Mouse (Mus musculus): ENCODE results near the gene Ccdc63. TPM values are rescaled to one million over a fixed set of nuclear protein-coding genes. Genes with fewer than 3 reads are reported as not detected.
"Not testable (repeated sequence)": the region's sequence is repeated elsewhere in the genome, so short reads cannot be mapped to it uniquely, and the experiment has no call there.

Ccdc63 gene
- polyA plus RNA-seq (2011; ENCODE audit: insufficient read depth, insufficient read length, low replicate concordance, missing spikeins), result 4.5 and 8.2 TPM in 2 replicates

DNA sequence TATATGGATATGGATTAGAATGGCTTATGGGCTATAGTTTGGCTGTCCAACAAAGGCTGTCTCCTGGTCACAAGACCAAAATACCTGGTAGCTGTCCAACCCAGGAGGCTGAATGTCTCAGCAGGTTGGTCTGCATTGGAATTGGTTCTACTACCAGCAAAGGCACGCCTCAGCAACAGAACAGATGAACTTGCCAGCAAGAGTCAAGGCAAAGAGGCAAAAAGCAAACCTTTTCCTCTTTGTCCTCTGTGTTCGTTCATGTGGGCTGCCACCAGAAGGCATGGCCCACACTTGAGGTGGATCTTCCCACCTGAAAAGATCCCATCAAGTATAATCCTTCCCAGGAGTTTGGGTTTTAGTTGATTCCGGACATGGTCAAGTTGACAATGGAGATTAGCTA lies at the start of gene Ccdc63:
Ccdc63 (minus strand) TSS at position 101 of the 400 bp plus-strand sequence.
- no peak for TF ChIP-seq POLR2A (IDR thresholded peaks at IDR 0.05; ENCODE audit: borderline replicate concordance, control insufficient read depth, low read depth, low read length)
- TF ChIP-seq CTCF (IDR thresholded peaks at IDR 0.05; ENCODE audit: control insufficient read depth, insufficient read depth, low read length), result no peak
- H3K4me3 ChIP-seq (replicated peaks; ENCODE audit: control insufficient read depth, low read depth, low read length), result no peak within 1 kb of the TSS
- 94% methylated on average over 3 of the region's 3 CpGs for WGBS
- no peak within 1 kb of the TSS for H3K27ac ChIP-seq (ENCODE audit: control insufficient read depth, insufficient read depth, low read depth, low read length, poor library complexity)
- H3K4me1 ChIP-seq (ENCODE audit: control insufficient read depth, insufficient read depth, low read length), result peaks cover 3% of the 10 kb centered on the region; the same call in 1 of the 2 replicates

DNA sequence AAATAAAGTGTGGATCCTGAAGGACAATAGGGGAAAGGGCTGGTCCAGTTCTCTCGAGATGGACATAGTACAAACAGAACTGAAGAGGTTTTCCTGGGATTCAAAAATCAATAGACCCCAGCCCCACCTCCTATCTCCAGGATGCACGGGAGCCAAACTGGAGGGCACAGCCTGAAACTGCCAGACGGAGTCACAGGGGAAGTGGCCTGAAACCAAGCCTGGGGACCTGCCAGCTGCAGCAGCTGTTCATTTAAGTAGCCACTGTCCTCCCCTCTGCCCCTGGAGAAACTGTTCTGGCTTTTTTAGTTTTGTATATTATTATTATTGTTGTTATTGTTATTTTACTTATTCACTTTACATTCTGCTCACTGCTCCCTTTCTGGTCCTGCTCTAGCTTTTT lies 48.5 kb upstream of the Ccdc63 start:
- Histone ChIP-seq H3K27ac (ENCODE audit: control insufficient read depth, insufficient read depth, low read depth, low read length, poor library complexity) (no peak overlapping the region), H3K4me1 (ENCODE audit: control insufficient read depth, insufficient read depth, low read length) (peaks cover 3% of the 10 kb centered on the region; the same call in 1 of the 2 replicates), H3K4me3 (replicated peaks; ENCODE audit: control insufficient read depth, low read depth, low read length) (no peak overlapping the region)
- 10% methylated on average over 3 of the region's 3 CpGs for WGBS
- TF ChIP-seq POLR2A (IDR thresholded peaks at IDR 0.05; ENCODE audit: borderline replicate concordance, control insufficient read depth, low read depth, low read length), result no peak
- TF ChIP-seq CTCF (IDR thresholded peaks at IDR 0.05; ENCODE audit: control insufficient read depth, insufficient read depth, low read length), result no peak

DNA sequence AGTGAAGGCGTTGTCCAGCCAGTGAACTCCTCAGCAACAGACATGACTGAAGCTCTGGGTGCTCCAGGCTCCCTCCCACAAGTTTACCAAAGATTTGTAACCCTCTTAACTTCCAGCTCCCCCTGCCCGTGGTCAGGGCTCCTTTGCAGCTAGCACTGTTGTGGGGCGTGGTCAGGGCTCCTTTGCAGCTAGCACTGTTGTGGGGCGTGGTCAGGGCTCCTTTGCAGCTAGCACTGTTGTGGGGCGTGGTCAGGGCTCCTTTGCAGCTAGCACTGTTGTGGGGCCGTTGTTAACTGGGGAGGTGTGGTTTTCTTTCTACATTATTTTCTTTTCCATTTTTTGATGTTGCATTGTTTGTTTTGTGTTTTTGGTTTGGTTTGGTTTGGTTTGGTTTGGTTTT lies 44.2 kb upstream of the Ccdc63 start:
- H3K4me1 ChIP-seq (ENCODE audit: control insufficient read depth, insufficient read depth, low read length); H3K4me3 ChIP-seq (replicated peaks; ENCODE audit: control insufficient read depth, low read depth, low read length): not testable (repeated sequence)
- 73% methylated on average over 6 of the region's 6 CpGs for WGBS
- H3K27ac ChIP-seq (ENCODE audit: control insufficient read depth, insufficient read depth, low read depth, low read length, poor library complexity), result peak overlapping the region; percentile 8; the same call in 1 of the 2 replicates

DNA sequence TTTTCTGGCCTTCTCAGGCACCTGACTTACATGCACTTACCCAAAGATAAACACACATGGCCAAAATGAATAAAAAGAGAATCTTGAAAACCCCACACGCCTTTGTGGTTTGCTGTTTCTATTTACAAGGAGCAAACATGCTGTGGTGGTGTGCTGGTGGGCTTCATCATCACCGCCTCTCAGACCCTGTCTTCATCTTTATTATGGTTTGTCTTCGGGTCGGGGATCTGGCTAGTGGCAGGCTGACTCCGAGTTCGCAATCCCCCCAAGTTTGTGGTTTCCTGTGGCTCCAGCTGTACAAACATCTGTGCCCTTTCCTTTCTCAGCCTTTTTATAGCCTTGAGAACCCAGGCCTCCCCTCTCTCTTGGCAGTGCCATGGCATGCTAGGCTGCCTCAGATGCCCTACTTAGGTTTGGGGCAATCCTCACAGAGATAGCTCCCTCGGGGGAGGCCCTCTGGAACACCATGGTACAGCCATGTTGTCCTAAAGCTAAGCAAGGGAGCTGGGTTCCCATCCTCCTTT lies 43.7 kb upstream of the Ccdc63 start:
- no peak overlapping the region for H3K4me3 ChIP-seq (replicated peaks; ENCODE audit: control insufficient read depth, low read depth, low read length)
- H3K4me1 ChIP-seq (ENCODE audit: control insufficient read depth, insufficient read depth, low read length), result peaks cover 4% of the 10 kb centered on the region; the same call in 1 of the 2 replicates
- WGBS, result 4% methylated on average over 7 of the region's 7 CpGs
- TF ChIP-seq POLR2A (IDR thresholded peaks at IDR 0.05; ENCODE audit: borderline replicate concordance, control insufficient read depth, low read depth, low read length) (no peak), CTCF (IDR thresholded peaks at IDR 0.05; ENCODE audit: control insufficient read depth, insufficient read depth, low read length) (no peak)
- H3K27ac ChIP-seq (ENCODE audit: control insufficient read depth, insufficient read depth, low read depth, low read length, poor library complexity), result peak overlapping the region; percentile 8; the same call in 1 of the 2 replicates

DNA sequence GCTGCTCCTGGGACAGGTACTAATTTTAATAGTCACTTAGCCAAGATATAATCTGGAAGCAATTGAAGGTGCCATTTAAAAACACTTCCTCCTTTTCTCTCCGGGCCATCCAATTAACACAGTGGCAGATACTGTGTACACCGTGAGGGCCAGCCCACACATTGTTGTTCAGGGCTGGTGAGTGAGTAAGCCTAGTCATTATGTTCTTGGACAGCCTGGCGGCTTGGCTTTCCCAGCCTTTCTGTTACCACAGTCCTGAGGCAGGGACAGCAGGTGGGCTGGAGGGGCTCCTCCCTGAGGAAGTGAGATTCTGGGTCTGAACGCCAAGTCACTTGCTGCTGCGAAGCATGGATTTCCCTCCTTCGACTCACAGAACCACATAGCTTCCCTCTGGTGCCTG lies 39.0 kb upstream of the Ccdc63 start:
- peaks cover 2% of the 10 kb centered on the region; the same call in 1 of the 2 replicates for H3K4me1 ChIP-seq (ENCODE audit: control insufficient read depth, insufficient read depth, low read length)
- no peak for TF ChIP-seq POLR2A (IDR thresholded peaks at IDR 0.05; ENCODE audit: borderline replicate concordance, control insufficient read depth, low read depth, low read length)
- no peak for TF ChIP-seq CTCF (IDR thresholded peaks at IDR 0.05; ENCODE audit: control insufficient read depth, insufficient read depth, low read length)
- H3K27ac ChIP-seq (ENCODE audit: control insufficient read depth, insufficient read depth, low read depth, low read length, poor library complexity), result no peak overlapping the region
- no peak overlapping the region for H3K4me3 ChIP-seq (replicated peaks; ENCODE audit: control insufficient read depth, low read depth, low read length)
- WGBS, result 3% methylated on average over 6 of the region's 6 CpGs

DNA sequence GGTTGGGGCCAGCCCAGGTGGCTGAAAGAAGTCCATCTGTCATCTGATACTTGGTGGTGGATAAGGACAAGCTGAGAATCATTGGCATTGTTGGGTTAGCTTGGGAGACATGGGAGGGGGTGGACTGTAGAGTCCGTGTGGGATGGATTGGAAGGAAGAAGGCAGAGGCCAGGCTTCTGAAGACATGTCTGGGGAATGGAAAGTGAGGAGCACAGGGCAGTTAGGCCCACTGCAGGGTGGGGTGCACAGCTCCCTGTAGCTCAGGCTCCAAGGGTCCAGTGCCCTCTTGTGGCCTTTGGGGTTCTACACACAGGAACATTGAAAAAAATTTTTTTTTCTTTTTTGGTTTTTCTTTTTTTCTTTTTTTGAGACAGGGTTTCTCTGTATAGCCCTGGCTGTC lies 35.8 kb upstream of the Ccdc63 start:
- Histone ChIP-seq H3K4me3 (replicated peaks; ENCODE audit: control insufficient read depth, low read depth, low read length) (no peak overlapping the region), H3K4me1 (ENCODE audit: control insufficient read depth, insufficient read depth, low read length) (no peaks in the 10 kb centered on the region; the same call in 1 of the 2 replicates), H3K27ac (ENCODE audit: control insufficient read depth, insufficient read depth, low read depth, low read length, poor library complexity) (no peak overlapping the region)
- TF ChIP-seq POLR2A (IDR thresholded peaks at IDR 0.05; ENCODE audit: borderline replicate concordance, control insufficient read depth, low read depth, low read length) (no peak), CTCF (IDR thresholded peaks at IDR 0.05; ENCODE audit: control insufficient read depth, insufficient read depth, low read length) (peak; percentile 76)
- 36% methylated on average over 1 of the region's 1 CpGs for WGBS

DNA sequence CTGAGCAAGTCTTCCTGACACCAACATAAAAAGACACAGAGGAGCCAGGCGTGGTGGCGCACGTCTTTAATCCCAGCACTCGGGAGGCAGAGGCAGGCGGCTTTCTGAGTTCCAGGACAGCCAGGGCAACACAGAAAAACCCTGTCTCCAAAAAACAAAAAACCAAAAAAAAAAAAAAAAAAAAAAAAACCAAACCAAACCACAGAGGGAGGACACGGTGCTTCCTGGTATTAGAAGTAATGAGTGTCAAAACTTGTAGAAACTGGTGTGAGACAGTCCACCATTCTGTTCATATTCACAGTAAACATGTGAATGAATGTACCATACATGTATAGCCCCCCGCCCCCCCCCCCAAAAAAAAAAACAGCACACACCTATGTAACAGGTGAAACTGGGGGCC lies 35.3 kb upstream of the Ccdc63 start:
- TF ChIP-seq POLR2A (IDR thresholded peaks at IDR 0.05; ENCODE audit: borderline replicate concordance, control insufficient read depth, low read depth, low read length) (no peak), CTCF (IDR thresholded peaks at IDR 0.05; ENCODE audit: control insufficient read depth, insufficient read depth, low read length) (no peak)
- H3K27ac ChIP-seq (ENCODE audit: control insufficient read depth, insufficient read depth, low read depth, low read length, poor library complexity), result no peak overlapping the region
- 77% methylated on average over 7 of the region's 7 CpGs for WGBS

DNA sequence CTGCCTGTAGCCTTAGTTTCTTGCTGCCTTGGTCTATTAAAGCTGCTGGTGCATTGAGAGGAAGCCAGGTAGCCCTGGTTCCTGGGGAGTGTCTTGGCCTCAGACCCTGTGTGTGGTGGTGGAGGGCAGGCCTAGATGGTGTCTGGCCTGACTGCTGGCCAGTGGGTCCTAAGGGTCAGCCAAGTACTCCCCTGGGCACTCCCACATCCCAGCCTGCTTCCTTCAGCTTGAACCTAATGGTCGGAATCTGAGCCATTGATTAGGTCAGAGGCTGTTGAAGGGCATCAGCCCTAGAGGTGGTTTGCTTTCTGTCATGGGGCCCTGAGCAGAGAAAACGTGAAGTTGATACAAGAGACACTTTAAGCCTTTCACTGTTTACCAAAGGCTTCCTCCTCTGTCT lies 34.8 kb upstream of the Ccdc63 start:
- Histone ChIP-seq H3K4me1 (ENCODE audit: control insufficient read depth, insufficient read depth, low read length) (no peaks in the 10 kb centered on the region; the same call in 1 of the 2 replicates), H3K27ac (ENCODE audit: control insufficient read depth, insufficient read depth, low read depth, low read length, poor library complexity) (no peak overlapping the region), H3K4me3 (replicated peaks; ENCODE audit: control insufficient read depth, low read depth, low read length) (no peak overlapping the region)
- 86% methylated on average over 2 of the region's 2 CpGs for WGBS
- TF ChIP-seq CTCF (IDR thresholded peaks at IDR 0.05; ENCODE audit: control insufficient read depth, insufficient read depth, low read length) (no peak), POLR2A (IDR thresholded peaks at IDR 0.05; ENCODE audit: borderline replicate concordance, control insufficient read depth, low read depth, low read length) (no peak)

More for the DNA sequence above, 35.3 kb upstream of the Ccdc63 start:
- Histone ChIP-seq H3K4me3 (replicated peaks; ENCODE audit: control insufficient read depth, low read depth, low read length) (no peak overlapping the region), H3K4me1 (ENCODE audit: control insufficient read depth, insufficient read depth, low read length) (no peaks in the 10 kb centered on the region; the same call in 1 of the 2 replicates)

DNA sequence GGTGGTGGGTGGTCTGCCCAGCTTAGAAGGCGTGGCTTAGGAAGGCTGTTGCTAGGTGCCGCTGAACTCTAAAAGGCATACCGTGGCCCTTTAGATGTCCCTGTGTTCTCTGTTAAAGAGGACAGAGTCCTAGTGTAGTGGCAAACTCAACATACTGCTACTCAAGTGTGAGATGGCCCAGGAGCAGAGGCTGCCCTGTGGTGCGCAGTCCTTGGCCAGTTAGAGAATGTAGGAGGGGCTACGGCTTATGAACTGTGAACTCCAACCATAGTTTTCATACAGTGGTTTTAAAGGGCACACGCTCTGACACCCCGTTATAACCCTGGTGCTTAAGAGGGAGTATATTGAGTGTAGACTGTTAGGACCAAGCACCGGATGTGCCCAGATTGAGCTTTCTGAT lies 30.4 kb upstream of the Ccdc63 start:
- H3K4me3 ChIP-seq (replicated peaks; ENCODE audit: control insufficient read depth, low read depth, low read length), result no peak overlapping the region
- H3K27ac ChIP-seq (ENCODE audit: control insufficient read depth, insufficient read depth, low read depth, low read length, poor library complexity), result no peak overlapping the region
- WGBS, result 96% methylated on average over 8 of the region's 8 CpGs
- H3K4me1 ChIP-seq (ENCODE audit: control insufficient read depth, insufficient read depth, low read length), result no peaks in the 10 kb centered on the region
- TF ChIP-seq CTCF (IDR thresholded peaks at IDR 0.05; ENCODE audit: control insufficient read depth, insufficient read depth, low read length), result no peak
- TF ChIP-seq POLR2A (IDR thresholded peaks at IDR 0.05; ENCODE audit: borderline replicate concordance, control insufficient read depth, low read depth, low read length), result no peak
